Mouse (Mus musculus): Measurements from ENCODE around the gene Esrrg.

The Esrrg gene

DNA sequence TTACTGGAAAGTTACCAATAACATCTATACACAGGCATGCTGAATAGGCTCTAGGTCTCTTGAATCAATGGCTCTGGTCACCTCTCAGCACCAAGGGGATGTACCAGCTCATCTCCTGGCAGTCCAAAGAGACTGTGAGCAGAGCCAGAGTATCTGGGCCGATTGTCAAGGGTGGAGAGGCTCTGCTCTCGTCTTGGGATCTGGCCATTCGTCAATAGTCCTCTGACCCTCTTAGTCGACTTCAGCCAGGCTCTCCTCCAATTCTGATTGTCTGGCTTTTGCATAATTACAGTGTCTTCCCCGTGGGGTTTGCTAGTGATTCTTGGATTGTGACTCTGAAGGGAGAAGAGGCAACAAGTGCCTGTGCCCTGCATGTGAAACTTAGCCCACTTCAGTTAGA lies 41.3 kb downstream of the Esrrg start:
- DNase-seq (ENCODE audit: low spot score): no peak

DNA sequence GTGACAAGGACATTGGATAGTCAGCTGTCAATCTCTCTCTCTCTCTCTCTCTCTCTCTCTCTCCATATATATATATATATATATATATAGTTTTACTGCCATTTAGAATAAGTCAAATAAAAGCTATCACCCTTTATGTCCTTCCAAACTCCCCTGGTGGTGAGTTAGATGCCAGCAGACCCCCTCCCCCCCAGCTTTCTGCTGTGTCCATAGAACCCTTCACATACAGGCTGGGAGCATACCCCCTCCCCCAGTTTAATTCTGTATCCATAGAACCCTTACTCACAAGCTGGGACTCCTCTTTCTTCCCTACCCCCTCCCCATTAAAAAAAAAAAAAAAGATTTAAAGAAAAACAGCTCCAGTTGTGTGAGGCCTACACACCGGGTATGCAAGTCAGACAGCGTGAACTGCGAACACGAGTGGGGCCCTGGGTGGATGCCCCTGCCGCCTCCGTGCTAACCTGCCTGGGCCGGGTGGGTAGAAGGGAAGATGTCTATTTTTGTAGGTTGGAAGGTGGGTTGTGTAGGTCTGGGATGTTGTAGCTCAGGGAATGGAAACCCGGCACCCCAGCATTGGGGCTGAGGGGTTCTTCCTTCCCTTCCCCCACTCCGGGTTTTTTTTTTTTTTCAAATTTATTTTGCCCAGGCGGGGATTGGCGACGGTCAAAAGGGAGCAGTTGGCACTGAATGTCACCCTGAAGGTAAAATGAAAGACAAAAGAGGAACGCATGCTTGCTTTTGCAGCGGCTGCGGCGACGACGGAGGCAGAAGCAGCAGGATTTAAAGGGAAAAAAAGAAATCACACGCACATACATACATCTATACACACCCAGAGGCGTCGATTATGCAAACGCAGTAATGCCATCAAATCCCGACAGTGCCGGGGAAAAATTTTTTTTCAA lies 42.4 kb downstream of the Esrrg start:
- DNase-seq (ENCODE audit: low spot score): no peak

DNA sequence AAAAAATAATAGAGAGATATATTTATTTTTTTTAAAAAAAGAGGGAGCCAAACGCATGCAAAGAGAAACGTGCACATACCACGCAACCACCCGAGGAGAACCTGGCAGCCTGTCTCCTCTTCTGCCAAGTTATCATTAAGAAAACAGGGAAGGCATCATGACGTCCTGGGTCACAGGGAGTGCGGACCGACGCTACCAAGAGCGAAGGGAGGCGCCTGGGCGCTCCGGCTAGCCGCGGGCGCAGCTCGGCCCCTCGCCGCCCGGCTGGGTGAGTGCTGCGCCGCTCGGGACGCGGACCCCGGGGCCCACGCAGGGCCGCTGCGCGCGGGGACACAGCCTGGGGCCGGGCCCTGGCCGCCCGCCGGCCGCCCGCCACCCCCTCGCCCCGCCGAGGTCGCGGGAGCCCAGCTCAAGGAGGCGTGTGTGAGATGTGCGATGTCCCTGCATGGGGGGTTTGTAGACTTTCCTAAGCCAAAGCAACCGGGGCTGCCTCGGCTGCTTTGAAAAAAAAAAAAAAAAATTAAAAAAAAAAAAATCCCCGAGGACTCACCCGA lies 43.2 kb downstream of the Esrrg start:
- no peak for DNase-seq (ENCODE audit: low spot score)

DNA sequence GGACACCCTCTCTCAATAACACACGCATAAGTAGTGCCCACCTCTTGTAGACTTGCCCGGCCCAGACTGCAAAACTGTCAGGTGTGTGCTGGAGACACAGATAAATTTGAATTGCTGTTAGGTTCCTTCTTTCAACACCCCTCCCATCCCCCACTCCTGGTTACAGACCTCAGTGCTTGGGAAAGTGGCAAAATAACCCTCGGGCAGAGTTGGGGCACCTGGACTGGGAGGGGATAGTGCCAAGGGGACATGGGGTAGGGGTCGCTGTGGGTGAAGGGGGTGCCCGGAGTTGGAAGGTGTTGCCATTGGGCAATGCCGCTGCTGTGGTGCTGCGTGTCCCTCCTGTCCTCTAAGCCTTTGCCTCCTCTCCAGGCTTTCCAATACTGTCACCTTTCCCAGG lies 43.9 kb downstream of the Esrrg start:
- no peak for DNase-seq (ENCODE audit: low spot score)

DNA sequence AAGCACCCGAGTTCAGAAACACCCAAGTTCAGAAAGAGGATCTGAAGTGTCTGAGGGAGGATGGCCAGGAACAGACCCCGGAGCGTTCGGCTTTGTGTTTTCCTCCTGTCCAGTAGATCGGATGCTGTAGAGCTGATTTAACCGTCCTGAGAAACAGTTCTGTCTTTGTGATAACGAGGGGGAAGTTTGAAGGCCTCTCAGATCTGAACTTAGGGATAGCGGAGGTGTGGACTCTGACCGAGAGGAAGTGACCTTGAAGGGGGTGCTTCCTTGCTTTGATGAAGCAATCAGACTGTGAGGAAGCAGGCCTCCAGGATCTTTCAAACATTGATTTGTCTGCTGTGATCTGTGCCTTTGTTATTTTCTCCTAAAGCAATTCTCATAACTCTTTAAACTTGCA lies 44.8 kb downstream of the Esrrg start:
- DNase-seq (ENCODE audit: low spot score): no peak

DNA sequence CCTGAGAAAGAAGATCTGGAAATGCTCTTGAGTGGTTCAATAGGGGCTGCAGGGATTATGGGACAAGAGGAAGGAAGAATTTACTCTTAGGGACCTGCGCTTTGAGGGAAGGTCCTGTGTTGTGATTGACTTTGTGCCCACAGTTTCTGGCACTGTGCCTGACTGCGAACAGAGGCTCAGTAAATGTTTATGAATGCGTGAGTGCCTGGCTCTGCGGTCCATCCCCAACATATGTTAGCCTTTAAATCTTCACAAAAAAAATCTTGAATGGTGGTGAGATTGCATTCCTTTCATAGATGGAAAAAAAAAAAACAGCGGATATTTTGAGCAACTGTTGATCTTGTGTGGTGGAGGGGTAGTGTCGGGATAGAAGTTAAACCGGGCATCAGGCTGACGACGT lies 52.4 kb downstream of the Esrrg start:
- DNase-seq (ENCODE audit: low spot score): no peak

DNA sequence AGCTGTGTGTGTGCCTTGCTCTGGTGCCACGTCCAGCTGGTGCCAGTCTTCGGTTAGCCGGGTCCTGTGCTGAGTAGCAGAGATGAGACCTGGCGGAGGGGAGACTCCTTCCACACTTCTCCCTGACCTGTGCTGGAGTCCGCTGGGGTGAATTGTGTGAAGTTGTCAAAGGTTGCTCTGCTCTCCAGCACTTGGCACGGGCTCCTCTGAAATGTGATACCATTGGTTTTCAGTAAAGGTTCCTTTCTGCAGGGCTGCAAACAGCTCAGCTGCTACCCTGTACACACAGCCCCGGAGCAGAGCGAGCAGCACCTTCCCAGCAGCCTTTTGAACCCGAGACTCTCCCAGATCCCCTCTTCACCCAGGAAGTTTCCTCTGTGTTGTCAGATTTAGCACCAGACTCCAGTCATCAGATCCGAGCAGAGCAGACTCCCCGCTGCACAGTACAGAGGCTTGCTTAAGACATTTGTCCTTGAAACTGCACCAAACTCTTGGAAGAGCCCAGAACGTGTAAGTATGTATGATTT lies 53.6 kb downstream of the Esrrg start:
- DNase-seq (ENCODE audit: low spot score): no peak

DNA sequence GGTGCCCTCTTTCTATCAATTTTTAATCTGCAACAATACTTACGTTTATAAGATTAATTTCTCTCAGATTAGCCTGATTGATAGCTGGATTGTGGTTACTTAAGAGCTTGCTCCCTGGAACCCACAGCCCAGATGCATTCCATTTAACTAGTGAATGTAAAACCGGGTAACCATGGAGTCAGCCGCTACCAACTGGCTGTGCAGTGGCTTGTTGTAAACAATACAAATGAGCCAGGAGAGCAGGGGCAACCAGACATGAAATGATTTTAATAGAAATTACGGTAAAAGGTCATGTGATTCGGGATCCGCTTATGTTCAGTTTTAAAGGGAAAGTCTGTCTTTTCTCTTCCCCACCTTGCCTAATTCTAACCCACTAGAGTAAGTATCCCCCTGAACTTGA lies 54.8 kb downstream of the Esrrg start:
- no peak for DNase-seq (ENCODE audit: low spot score)

DNA sequence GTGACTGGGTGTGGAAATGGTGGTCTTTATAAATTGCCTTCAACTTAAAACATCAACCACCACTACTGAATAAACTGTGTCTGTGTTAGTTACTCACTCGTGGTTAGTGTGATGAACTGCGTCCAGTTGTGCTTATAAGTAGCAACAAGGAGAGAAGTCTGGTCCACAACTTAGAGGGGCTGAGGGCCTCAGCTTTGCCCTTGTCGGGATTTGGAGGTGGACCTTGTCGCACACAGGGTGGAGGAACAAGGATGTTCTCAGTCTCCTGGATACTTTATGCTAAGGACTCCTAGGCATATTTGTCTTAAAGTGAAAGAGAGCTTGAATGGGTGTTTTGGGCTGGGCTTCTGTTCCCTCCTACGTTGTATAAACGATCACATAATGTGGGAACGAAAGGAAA lies 55.7 kb downstream of the Esrrg start:
- DNase-seq (ENCODE audit: low spot score): no peak

DNA sequence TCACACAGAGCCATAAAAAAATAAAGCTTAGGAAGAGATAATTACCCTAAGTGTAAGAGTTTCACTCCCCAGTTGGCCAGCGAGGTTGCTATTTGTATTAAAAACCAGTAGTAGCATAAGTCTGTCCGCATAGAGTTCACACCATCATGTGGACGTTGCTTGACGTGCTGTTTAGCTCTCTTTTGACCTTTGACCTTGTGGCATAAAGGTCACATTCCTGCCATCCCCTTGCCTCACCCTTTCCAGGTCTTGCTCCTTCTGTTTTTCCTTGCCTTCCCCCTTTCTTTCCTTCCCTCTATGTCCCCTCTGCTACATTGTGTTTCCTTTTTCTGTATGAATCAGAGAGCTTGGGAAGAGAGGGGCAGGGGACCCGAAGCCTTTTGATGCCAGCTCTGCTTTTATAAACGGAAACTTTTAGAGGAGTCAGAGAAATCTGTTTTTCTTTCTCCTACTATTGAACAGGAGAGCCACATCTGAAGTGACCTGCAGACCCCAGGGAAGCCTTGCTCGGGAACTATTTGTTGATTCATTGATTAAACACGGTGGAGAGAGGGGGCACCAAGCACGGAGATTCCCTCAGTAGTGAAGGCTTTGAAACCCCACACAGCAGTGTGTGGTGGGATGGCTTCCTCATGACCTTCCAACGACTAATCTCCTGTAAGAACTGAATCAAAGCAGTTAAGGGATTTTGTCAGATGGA lies 57.5 kb downstream of the Esrrg start:
- DNase-seq (ENCODE audit: low spot score): no peak

DNA sequence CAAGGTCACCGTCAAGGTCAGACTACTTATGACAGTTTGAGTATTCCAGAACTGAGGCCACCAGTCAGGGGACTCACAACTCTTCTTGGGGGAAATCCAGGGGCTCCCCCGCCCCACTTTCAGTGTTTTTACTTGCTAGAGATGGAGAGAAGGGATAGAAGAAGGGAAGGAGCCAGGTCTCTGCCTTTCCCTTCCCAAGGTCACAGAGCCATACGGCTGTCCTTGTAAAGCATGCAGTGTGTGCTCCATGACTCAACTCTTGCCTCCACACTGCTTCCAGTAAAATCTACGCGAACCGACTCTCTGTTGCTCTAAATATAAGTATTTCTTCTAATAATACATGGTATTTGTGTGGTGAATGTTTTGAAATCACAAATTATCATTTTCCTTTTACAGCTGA lies 61.2 kb downstream of the Esrrg start:
- no peak for DNase-seq (ENCODE audit: low spot score)

DNA sequence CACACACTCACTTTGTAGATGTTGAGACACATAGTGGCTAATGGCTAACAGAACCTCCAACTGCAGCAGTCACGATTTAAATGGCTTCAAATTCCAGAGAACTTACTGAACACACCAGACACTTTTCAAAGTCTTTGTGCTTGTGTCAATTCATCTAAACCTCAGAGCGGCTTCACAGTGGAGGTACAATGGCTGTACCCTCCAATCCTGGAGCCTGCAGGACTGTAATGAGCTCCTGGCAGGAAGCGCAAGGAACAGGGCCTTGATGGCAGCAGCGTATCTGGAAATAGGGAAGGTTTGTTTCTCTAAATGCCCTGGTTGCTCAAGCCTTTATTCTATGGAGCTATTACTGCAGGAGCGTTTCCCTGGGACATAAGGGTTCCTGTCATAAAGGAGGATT lies 63.9 kb downstream of the Esrrg start:
- no peak for DNase-seq (ENCODE audit: low spot score)

DNA sequence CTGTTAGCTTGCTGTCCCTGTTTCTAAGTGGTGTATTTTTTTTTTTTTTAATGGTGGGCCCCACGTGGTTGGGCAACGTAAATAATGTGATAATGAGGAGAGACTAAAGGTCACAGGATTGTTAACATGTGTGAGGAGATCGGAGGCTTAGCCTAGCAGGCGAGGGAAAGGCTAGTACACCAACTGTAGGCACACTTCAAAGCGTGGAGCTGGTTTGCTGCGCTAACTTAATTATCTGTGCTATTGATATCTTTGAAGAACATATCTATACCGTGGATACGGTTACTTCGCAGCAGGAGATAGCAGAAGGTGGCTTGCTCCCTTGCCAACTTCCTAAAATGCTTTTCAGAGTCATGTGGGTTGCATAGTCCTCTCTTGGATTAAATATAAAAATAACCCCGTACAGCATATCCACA lies 66.2 kb downstream of the Esrrg start:
- no peak for DNase-seq (ENCODE audit: low spot score)

DNA sequence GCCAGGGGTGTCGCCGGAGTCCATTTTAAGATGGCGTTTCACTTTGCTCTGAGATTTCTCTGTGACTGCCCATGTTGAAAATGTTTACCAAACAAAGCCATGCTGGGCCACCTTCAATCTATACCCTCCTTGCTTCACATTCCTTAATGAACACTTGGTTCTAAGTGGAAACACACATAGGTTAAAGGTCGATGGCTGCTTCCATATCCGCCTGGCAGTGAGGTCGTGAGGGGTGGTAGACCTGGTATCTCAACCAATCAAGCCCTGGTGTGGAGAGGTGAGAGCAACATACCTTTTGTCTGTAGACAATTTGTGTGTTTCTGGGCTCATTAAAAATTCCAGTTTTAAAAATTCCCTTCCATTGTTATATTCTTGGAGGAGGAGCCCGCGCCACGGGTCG lies 68.0 kb downstream of the Esrrg start:
- no peak for DNase-seq (ENCODE audit: low spot score)

DNA sequence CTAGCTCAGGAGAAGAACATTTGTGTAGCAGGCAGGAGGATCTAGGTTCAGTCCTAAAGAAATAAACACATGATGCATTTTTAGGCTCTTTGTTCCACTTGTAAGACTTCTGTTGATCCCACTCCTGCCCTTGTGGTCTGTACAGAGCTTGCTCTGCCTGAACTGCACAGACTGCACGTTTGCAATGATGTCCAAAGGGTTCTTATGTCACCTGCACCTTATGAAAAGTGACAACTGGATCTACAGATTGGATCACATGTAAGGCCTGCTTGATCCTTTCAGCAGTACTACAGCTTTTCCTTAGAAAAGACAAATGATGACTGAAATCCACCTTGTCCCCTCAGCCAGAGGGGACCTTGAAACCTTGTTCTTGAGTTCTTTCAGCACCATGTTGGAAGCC lies 70.7 kb downstream of the Esrrg start:
- DNase-seq (ENCODE audit: low spot score): no peak

DNA sequence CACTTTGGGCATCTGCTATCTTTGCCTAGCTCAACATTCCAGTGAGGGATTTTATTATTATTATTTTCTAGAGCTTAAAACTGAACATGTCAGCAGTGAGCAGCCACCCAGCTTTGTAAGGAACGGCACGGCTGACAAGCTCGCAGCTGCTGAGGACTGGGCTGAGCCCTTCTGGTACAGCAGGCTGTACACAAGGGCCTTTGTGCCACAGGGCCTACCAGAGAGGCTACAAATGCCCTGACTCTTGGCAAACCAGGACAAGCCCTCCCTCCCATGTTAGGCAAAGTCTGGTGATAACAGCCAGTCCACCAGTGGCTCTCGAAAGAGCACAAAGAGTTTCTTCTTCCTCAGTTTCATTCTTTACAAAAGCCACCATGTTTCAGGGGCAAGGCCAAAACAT lies 75.9 kb downstream of the Esrrg start:
- DNase-seq (ENCODE audit: low spot score): no peak

DNA sequence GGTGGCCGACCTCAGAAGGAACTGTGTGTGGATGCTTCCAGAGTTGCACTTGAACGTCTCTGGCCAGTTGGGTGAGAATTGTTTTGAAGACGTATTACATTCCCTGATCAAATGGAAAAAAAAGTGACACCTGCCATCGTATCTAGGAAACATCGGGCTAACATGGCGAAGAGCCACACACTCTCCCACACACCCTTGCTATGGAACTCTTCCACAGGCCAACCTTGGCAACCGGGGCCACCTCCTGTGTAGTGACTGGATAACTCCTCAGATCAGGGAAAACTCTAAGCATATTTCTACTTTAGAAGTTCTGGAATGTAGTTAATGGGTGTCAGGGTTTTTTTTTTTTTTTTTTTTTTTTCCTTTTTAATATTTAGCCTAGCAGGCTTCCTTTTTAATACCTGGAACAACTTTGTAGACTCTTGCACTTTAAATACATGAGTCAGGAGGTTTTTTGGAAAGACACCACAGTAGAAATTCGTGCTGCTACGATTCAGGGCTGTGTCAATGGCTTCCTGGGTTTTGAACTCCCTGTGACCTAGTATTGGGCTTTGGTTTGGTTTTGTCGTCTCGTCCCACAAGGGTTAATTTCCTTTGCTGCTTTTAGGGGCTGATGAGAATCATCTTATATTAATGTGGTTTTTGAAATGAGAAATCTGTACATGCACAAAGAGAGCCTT lies 83.4 kb downstream of the Esrrg start:
- no peak for DNase-seq (ENCODE audit: low spot score)

DNA sequence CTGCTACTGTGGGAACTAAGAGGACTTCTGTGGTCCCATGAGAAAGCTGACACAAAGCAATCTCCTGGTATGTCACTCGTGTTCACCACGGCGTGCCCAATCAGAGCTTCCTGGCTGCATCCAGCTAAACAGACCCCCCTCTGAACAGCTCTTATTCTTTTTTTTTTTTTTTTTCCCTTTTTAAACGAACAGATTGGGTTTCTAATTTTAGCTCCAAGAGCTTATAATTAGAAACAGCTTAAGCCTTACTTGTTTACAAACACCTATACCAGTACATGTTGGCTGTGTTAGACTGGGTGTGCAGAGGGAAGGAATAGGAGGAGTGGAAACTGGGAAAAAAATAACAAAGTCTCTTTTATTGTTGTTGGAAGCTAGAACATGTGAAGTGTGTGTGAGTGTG lies 86.3 kb downstream of the Esrrg start:
- DNase-seq (ENCODE audit: low spot score): no peak

DNA sequence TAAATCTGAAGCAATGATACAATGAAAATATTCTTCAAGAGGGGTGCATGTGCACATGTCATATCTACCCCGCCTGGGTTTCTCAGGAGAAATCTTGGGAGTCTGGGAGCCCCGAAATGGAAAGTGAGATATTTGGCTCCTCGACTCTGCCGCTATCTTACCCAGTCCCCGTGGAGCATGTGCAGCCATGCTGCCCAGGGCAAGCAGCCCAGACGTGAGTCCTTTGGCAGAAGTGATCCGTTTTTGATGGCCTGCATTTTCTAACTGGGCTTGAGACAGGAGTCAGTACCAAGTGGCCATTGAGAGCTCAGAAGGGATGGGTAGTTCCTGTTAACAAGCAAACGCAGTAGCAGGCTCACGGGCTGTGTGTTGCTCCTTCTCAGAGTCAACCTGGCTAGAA lies 89.6 kb downstream of the Esrrg start:
- DNase-seq (ENCODE audit: low spot score): no peak

DNA sequence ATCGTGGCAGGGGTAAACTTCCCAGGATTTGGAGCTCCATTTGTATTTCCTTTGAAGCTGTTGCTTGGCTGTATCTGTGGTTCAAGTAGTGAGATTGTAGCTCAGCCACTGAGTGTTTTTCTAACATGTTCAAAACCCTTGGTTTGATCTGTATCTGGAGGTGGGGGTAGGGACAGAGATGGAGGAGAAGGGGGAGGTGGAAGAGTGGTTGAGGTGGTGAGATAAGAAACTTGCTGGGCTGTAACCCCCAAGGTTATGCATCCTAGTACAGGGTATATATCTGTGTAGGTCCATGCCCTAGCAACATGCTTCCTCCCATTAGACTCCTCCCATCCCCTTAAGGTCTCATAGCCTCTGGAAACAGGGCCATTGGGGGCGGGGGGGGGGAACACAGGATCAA lies 92.4 kb downstream of the Esrrg start:
- no peak for DNase-seq (ENCODE audit: low spot score)

DNA sequence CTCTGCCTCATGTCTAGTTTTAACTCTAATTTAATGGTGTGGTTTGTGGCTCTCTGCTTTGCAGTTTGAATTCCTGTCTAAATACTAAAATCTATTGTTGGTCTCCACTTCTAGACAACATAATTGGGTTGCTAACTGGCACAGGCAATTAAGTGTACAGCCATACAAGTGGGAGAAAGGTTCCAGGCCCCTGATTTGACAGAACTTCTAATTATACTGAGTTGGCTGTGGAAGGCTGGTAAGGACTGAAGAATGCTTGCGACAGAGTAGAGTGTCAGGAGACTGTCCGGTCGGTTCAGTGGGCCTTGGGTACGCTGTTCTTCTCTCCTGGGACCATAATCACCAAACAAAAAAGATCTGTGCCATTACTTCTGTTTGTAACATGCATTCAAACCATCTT lies 96.3 kb downstream of the Esrrg start:
- DNase-seq (ENCODE audit: low spot score): no peak

DNA sequence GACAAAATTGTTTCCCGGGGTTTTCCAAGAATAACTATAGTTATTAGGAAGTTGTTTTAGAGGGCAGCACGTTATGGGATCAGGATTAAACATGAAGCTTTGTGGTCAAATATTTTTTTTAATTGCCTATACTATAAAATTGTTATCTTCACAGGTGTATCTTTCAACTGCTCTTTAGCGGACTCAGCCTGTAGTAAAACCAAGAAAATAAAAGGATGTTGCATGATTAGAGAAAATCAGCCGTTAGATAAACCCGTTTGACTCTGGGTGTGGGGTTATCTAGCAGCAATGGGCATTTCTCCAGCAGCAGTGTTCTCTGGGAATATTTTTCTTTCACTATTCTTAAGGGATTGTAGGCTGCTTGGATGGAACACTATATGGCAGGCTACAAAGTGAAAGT lies 96.8 kb downstream of the Esrrg start:
- DNase-seq (ENCODE audit: low spot score): no peak

DNA sequence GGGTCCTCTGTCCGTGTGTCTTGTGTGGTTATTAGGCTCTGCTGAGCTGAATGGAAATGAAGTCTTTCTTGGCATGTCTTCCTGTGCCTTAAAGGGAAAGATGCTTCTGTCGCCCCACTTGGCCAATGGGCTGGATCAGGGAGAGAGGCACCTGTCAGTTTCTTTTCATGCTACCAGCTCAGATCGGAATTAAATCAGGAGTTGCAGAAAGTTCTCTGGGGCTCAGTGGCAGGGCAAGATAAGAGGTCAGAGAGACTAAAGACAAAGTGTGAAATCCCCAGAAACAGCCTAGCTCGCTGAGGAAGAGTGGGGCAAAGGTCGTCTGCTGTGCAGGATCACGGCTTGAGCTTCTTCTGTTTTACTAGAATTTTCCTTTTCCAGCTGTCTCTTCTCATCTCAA lies 97.5 kb downstream of the Esrrg start:
- no peak for DNase-seq (ENCODE audit: low spot score)
